Mouse (Mus musculus): ENCODE results near the gene Slain1. TPM values are rescaled to one million over a fixed set of nuclear protein-coding genes. Genes with fewer than 3 reads are reported as not detected.

Gene Slain1
- polyA plus RNA-seq, 1 experiment from 2014 or later = 15.3 TPM

DNA sequence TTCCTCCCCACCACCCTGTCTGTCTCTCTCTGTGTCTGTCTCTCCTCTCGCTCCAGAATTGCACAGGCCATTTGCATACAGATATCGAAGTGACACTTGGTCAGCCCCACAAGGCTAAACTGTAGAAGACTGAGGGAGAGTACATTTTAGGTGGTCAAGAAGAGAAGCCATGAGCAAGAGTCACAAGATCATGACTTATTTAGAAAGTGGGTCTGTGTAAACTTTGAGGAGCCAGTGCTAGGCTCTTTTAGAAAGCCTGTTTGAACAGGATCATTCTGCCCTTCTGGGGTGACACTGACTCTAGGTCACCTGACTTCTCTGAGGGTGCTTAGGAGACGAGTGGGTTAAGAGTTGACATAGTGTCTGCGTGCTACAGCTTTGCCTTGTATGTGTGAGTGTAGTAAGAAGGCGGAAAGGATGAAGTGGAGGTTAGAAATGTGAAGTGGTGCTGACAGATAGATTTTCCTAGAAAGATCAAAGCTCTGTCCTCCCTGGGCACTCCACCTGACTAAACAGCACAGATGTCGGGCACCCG lies 30.3 kb downstream of the Slain1 start:
- WGBS = 63% methylated on average over 7 of the region's 7 CpGs
- no peak overlapping the region for H3K9ac ChIP-seq (ENCODE audit: low read length)

DNA sequence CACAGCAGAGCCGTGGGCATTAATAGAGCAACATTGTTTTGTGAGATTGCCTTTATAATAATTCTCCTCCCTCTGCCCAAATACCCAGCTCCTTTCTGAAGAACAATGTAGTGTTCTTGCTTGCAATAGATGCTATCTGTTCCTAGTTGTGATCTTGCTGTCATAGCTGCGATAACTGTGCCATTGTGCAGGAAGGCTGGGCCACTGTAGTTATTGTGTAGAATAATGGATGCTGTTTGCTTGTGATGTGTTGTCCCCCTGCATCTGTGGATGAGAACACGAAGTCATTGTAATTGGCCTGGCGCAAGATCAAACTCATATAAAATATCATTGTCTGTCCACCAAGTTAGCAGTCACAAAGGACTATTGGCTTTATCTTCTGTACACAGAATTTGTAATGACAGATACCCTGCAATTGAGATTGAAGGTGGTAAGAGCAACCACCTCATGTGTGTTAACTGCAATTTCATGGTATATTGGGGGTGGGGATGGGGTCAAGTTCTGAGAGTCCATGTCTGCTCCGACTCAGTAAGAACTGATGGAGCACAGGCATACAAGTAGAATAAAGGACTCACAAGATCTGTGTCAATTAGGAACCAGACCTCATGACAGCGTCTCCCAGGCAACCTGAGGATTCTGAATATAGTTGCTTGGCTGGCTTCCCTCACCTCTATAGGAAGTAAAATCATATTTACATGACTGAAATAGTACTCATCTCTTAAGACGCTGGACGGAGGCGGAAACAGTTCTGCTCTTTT lies 32.8 kb downstream of the Slain1 start:
- H3K27ac ChIP-seq (ENCODE audit: low read depth, low read length) = no peak overlapping the region
- WGBS = 65% methylated on average over 9 of the region's 9 CpGs
- DNase-seq (ENCODE audit: low spot score) = no peak
- no peaks in the 10 kb centered on the region for H3K27me3 ChIP-seq (ENCODE audit: control insufficient read depth, insufficient read depth, low read length)
- H3K4me3 ChIP-seq (ENCODE audit: low read depth, low read length) = no peak overlapping the region
- H3K4me1 ChIP-seq (ENCODE audit: control insufficient read depth, insufficient read depth, low read length) = peaks cover 10% of the 10 kb centered on the region
- no peak overlapping the region for H3K4me2 ChIP-seq (ENCODE audit: low read depth)
- no peaks in the 10 kb centered on the region for H3K9me3 ChIP-seq (ENCODE audit: control insufficient read depth, low read length)
- H3K36me3 ChIP-seq (ENCODE audit: control insufficient read depth, insufficient read depth, low read length) = peaks cover 4% of the 10 kb centered on the region; the same call in 1 of the 2 replicates
- no peak for ATAC-seq (ENCODE audit: insufficient read depth, low FRiP score, low TSS enrichment)
- no peak overlapping the region for H3K9ac ChIP-seq (ENCODE audit: low read length)

More for the DNA sequence above, 30.3 kb downstream of the Slain1 start:
- DNase-seq (ENCODE audit: low spot score) (no peak), ATAC-seq (ENCODE audit: insufficient read depth, low FRiP score, low TSS enrichment) (no peak)
- Histone ChIP-seq H3K4me1 (ENCODE audit: control insufficient read depth, insufficient read depth, low read length) (peaks cover 10% of the 10 kb centered on the region), H3K4me3 (ENCODE audit: low read depth, low read length) (no peak overlapping the region), H3K4me2 (ENCODE audit: low read depth) (peak overlapping the region; percentile 5; the same call in 1 of the 2 replicates), H3K36me3 (ENCODE audit: control insufficient read depth, insufficient read depth, low read length) (no peaks in the 10 kb centered on the region), H3K27ac (ENCODE audit: low read depth, low read length) (no peak overlapping the region), H3K9me3 (ENCODE audit: control insufficient read depth, low read length) (no peaks in the 10 kb centered on the region), H3K27me3 (ENCODE audit: control insufficient read depth, insufficient read depth, low read length) (no peaks in the 10 kb centered on the region)

DNA sequence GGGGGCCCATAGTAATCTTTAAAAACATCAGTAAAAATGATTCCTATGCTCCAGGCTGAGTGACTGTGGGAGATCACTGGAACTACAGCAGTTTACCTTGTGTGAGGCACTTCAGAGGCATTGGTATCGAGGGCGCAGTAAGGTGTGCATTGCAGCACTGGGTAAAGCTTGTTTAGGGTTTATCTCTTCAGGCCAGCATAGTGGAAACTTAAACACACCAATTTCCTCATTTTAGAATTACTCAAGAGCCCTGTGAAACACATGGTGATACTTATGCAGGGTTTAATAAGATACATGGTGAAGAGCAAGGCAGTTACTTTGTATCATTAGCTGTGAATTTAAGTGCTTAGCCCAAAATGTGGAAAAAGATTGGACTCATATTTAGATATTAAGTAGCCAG lies 37.0 kb downstream of the Slain1 start:
- Histone ChIP-seq H3K4me2 (ENCODE audit: low read depth) (no peak overlapping the region), H3K27me3 (ENCODE audit: control insufficient read depth, insufficient read depth, low read length) (no peaks in the 10 kb centered on the region), H3K9ac (ENCODE audit: low read length) (no peak overlapping the region), H3K4me3 (ENCODE audit: low read depth, low read length) (no peak overlapping the region), H3K4me1 (ENCODE audit: control insufficient read depth, insufficient read depth, low read length) (no peaks in the 10 kb centered on the region), H3K36me3 (ENCODE audit: control insufficient read depth, insufficient read depth, low read length) (peaks cover 4% of the 10 kb centered on the region; the same call in 1 of the 2 replicates), H3K9me3 (ENCODE audit: control insufficient read depth, low read length) (no peaks in the 10 kb centered on the region), H3K27ac (ENCODE audit: low read depth, low read length) (no peak overlapping the region)
- no peak for DNase-seq (ENCODE audit: low spot score)
- ATAC-seq (ENCODE audit: insufficient read depth, low FRiP score, low TSS enrichment) = no peak
- 94% methylated on average over 2 of the region's 2 CpGs for WGBS

DNA sequence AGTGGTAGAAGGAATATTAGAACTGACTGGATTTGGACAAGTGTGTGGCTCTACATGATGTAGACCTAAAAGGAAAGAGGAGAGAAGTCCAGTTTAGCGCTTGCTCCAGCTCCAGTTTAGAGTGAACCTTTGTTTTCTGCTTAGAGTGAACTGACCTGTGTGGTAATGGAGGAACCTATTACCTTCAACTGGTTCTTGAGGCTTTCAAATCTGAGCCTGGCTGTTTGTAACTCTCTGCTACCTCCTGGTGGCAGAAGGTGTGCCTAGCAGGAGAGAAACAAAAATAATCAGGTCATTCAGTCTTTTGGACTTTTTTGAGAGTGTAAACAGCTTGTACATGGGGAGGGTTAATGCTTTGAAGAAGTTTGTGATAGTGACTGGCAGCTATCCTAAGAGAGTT lies 44.3 kb downstream of the Slain1 start:
- Histone ChIP-seq H3K36me3 (ENCODE audit: control insufficient read depth, insufficient read depth, low read length) (no peaks in the 10 kb centered on the region), H3K9ac (ENCODE audit: low read length) (no peak overlapping the region), H3K27me3 (ENCODE audit: control insufficient read depth, insufficient read depth, low read length) (no peaks in the 10 kb centered on the region), H3K27ac (ENCODE audit: low read depth, low read length) (no peak overlapping the region), H3K9me3 (ENCODE audit: control insufficient read depth, low read length) (no peaks in the 10 kb centered on the region), H3K4me3 (ENCODE audit: low read depth, low read length) (no peak overlapping the region), H3K4me2 (ENCODE audit: low read depth) (no peak overlapping the region), H3K4me1 (ENCODE audit: control insufficient read depth, insufficient read depth, low read length) (no peaks in the 10 kb centered on the region)
- peak; percentile 66 for DNase-seq (ENCODE audit: low spot score)
- 30% methylated on average over 1 of the region's 1 CpGs for whole genome bisulfite sequencing
- peak; percentile 40; the same call in 1 of the 2 replicates for ATAC-seq (ENCODE audit: insufficient read depth, low FRiP score, low TSS enrichment)

DNA sequence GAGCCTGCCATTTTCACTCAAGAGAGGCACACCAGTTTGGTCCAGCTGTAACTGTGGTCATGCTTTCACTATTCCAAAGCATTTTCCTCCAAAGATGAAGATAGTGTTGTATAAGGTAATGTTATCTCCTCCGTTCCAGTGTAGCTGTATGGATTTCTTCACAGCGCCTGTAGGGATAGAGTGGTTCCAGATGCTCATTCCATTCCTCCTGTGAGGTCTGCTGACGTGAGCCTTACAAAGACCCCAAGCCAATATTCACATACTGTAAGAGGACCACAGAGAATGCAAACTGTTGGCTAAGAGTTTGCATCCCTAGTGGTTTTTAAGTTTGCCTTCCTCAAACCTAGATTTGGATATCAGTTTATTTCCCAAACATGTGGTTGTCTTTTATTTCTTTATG lies 45.6 kb downstream of the Slain1 start:
- no peak for ATAC-seq (ENCODE audit: insufficient read depth, low FRiP score, low TSS enrichment)

DNA sequence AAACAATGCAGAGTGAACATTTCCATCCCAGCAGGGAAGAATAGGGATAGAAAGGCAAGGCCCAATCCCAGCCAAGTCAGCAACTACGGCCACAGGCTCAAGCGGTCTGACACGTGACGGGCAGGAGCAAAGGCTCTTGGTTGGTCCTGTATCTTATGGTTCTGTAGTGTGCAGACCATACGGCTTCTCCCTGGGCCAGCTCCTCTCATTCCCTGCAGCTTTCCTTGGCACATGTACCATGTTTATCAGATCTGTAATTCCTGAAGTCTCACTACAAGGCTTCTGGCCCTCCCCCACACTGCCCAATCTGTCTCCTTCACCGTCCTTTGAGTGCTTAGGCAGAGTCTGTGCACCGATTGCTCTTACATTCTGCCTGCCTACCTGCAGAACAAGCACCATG lies 47.1 kb downstream of the Slain1 start:
- Histone ChIP-seq H3K4me3 (ENCODE audit: low read depth, low read length) (no peak overlapping the region), H3K36me3 (ENCODE audit: control insufficient read depth, insufficient read depth, low read length) (no peaks in the 10 kb centered on the region), H3K4me2 (ENCODE audit: low read depth) (no peak overlapping the region), H3K27me3 (ENCODE audit: control insufficient read depth, insufficient read depth, low read length) (no peaks in the 10 kb centered on the region), H3K9me3 (ENCODE audit: control insufficient read depth, low read length) (no peaks in the 10 kb centered on the region), H3K27ac (ENCODE audit: low read depth, low read length) (no peak overlapping the region), H3K4me1 (ENCODE audit: control insufficient read depth, insufficient read depth, low read length) (no peaks in the 10 kb centered on the region), H3K9ac (ENCODE audit: low read length) (no peak overlapping the region)
- no peak for DNase-seq (ENCODE audit: low spot score)
- no peak for ATAC-seq (ENCODE audit: insufficient read depth, low FRiP score, low TSS enrichment)
- 88% methylated on average over 7 of the region's 7 CpGs for WGBS

More for the DNA sequence above, 45.6 kb downstream of the Slain1 start:
- H3K9ac ChIP-seq (ENCODE audit: low read length) = no peak overlapping the region
- H3K4me3 ChIP-seq (ENCODE audit: low read depth, low read length) = no peak overlapping the region
- no peaks in the 10 kb centered on the region for H3K36me3 ChIP-seq (ENCODE audit: control insufficient read depth, insufficient read depth, low read length)
- 80% methylated on average over 3 of the region's 3 CpGs for WGBS
- H3K4me2 ChIP-seq (ENCODE audit: low read depth) = no peak overlapping the region
- H3K27me3 ChIP-seq (ENCODE audit: control insufficient read depth, insufficient read depth, low read length) = no peaks in the 10 kb centered on the region
- DNase-seq (ENCODE audit: low spot score) = no peak
- H3K4me1 ChIP-seq (ENCODE audit: control insufficient read depth, insufficient read depth, low read length) = no peaks in the 10 kb centered on the region
- no peak overlapping the region for H3K27ac ChIP-seq (ENCODE audit: low read depth, low read length)
- no peaks in the 10 kb centered on the region for H3K9me3 ChIP-seq (ENCODE audit: control insufficient read depth, low read length)

DNA sequence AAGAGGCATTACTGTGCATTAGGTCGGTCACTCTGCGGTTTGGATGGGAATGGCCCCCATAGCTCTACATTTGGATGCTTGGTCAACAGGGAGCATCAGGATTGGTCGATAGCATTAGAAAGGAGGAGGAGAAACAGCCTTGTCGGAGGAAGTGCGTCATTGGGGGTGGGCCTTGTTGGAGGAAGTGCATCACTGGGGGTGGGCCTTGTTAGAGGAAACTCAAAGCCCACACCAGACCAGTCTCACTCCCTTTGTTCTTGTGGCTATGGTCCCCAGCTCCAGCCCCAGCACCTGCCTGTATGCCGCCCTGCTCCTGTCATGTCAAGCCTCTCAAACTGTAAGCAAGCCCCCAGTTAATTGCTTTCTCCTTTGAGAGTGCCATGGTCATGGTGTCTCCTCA lies 49.3 kb downstream of the Slain1 start:
- Histone ChIP-seq H3K9me3 (ENCODE audit: control insufficient read depth, low read length) (no peaks in the 10 kb centered on the region), H3K36me3 (ENCODE audit: control insufficient read depth, insufficient read depth, low read length) (no peaks in the 10 kb centered on the region), H3K4me1 (ENCODE audit: control insufficient read depth, insufficient read depth, low read length) (no peaks in the 10 kb centered on the region), H3K4me2 (ENCODE audit: low read depth) (no peak overlapping the region), H3K4me3 (ENCODE audit: low read depth, low read length) (no peak overlapping the region), H3K9ac (ENCODE audit: low read length) (no peak overlapping the region), H3K27me3 (ENCODE audit: control insufficient read depth, insufficient read depth, low read length) (no peaks in the 10 kb centered on the region), H3K27ac (ENCODE audit: low read depth, low read length) (no peak overlapping the region)
- ATAC-seq (ENCODE audit: insufficient read depth, low FRiP score, low TSS enrichment) (no peak), DNase-seq (ENCODE audit: low spot score) (no peak)
- WGBS = 95% methylated on average over 6 of the region's 6 CpGs

DNA sequence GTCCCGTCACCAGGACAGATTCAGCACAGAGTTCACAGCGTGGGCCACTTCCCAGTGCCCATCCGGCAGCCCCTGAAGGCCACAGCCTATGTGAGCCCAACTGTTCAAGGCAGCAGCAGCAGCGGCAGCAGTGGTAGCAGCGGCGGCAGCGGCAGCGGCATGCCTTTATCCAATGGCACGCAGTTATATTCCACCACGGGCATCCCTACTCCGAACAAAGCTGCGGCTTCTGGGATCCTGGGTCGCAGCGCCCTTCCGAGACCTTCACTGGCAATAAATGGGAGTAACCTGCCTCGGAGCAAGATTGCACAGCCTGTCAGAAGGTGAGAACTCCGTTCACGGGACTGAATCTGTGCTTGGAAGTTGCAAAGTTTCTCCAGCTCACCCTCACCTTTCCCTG lies 52.5 kb downstream of the Slain1 start:
- DNase-seq (ENCODE audit: low spot score) (no peak), ATAC-seq (ENCODE audit: insufficient read depth, low FRiP score, low TSS enrichment) (no peak)
- Histone ChIP-seq H3K9me3 (ENCODE audit: control insufficient read depth, low read length) (no peaks in the 10 kb centered on the region), H3K9ac (ENCODE audit: low read length) (no peak overlapping the region), H3K4me1 (ENCODE audit: control insufficient read depth, insufficient read depth, low read length) (no peaks in the 10 kb centered on the region), H3K27me3 (ENCODE audit: control insufficient read depth, insufficient read depth, low read length) (no peaks in the 10 kb centered on the region), H3K4me3 (ENCODE audit: low read depth, low read length) (no peak overlapping the region), H3K27ac (ENCODE audit: low read depth, low read length) (no peak overlapping the region), H3K36me3 (ENCODE audit: control insufficient read depth, insufficient read depth, low read length) (no peaks in the 10 kb centered on the region), H3K4me2 (ENCODE audit: low read depth) (no peak overlapping the region)
- WGBS = 96% methylated on average over 18 of the region's 18 CpGs

DNA sequence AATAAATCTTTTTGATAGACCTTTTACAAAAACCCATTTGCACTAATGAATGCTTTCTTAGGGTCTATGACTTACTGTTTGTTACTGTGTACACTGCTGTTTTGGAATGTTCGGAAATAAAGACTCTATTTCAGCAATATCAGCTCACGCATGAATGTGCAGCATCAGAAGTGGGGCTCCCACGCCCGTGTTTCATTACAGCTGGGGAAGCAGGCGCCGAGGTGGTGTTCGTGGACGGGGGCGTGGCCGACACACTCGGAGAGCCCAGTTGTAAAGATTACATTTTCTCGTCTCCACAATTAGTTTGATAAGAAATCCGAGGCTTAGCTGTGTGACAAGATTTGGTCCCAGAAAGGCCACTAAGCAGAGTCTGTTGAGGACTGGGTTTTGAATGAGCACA lies 54.7 kb downstream of the Slain1 start:
- no peaks in the 10 kb centered on the region for H3K36me3 ChIP-seq (ENCODE audit: control insufficient read depth, insufficient read depth, low read length)
- no peak overlapping the region for H3K4me3 ChIP-seq (ENCODE audit: low read depth, low read length)
- no peaks in the 10 kb centered on the region for H3K9me3 ChIP-seq (ENCODE audit: control insufficient read depth, low read length)
- ATAC-seq (ENCODE audit: insufficient read depth, low FRiP score, low TSS enrichment) (no peak), DNase-seq (ENCODE audit: low spot score) (no peak)
- H3K27me3 ChIP-seq (ENCODE audit: control insufficient read depth, insufficient read depth, low read length) = no peaks in the 10 kb centered on the region
- no peak overlapping the region for H3K27ac ChIP-seq (ENCODE audit: low read depth, low read length)
- no peaks in the 10 kb centered on the region for H3K4me1 ChIP-seq (ENCODE audit: control insufficient read depth, insufficient read depth, low read length)
- H3K9ac ChIP-seq (ENCODE audit: low read length) = no peak overlapping the region
- H3K4me2 ChIP-seq (ENCODE audit: low read depth) = no peak overlapping the region
- 89% methylated on average over 13 of the region's 13 CpGs for WGBS

All from neural tube, embryonic 11.5 days (tissue).